Mouse (Mus musculus) erythroblast, embryonic 14.5 days (primary cell): Measurements from ENCODE around the gene Slc41a1. TPM values are rescaled to one million over a fixed set of nuclear protein-coding genes. Genes with fewer than 3 reads are reported as not detected.

Experiments
- H3K27me3 ChIP-seq: 2 replicates; pipeline ENCODE4 v1.6.1; 2012; ENCODE audit warnings: inconsistent platforms; ENCODE audit not compliant: control insufficient read depth
- H3K36me3 ChIP-seq: 2 replicates; pipeline ENCODE4 v1.6.1; 2012; ENCODE audit warnings: mild to moderate bottlenecking, inconsistent platforms; ENCODE audit not compliant: control insufficient read depth
- H3K4me1 ChIP-seq: 2 replicates; pipeline ENCODE4 v1.6.1; 2012; ENCODE audit warnings: inconsistent platforms; ENCODE audit not compliant: control insufficient read depth
- H3K4me3 ChIP-seq: replicated peaks from 2 replicates; pipeline ENCODE3; 2012; ENCODE audit warnings: moderate library complexity, mild to moderate bottlenecking, inconsistent platforms
- H3K9me3 ChIP-seq: 2 replicates; pipeline ENCODE4 v1.6.1; 2012; ENCODE audit warnings: low read length, inconsistent platforms, mixed read lengths; ENCODE audit not compliant: control insufficient read depth
- GATA1 ChIP-seq: IDR thresholded peaks from 2 replicates; pipeline ENCODE4 v1.6.1; 2012; ENCODE audit warnings: low read length, inconsistent platforms, mixed read lengths
- TAL1 ChIP-seq: IDR thresholded peaks from 3 replicates; pipeline ENCODE4 v1.6.1; 2012; ENCODE audit warnings: low read length, inconsistent platforms, mixed read lengths
- polyA plus RNA-seq: library from polyadenylated mRNA; stranded (reverse); fragments of >175 nt; gene quantifications from 2 replicates; pipeline ENCODE4 v1.2.3, GENCODE M21; 2012

Slc41a1 gene
- polyA plus RNA-seq, 1 experiment, result 0.17 TPM

- Histone ChIP-seq H3K4me3 (peak within 1 kb of the TSS; percentile 80), H3K36me3 (no peaks in the 10 kb centered on the region; the same call in 1 of the 2 replicates), H3K9me3 (no peaks in the 10 kb centered on the region), H3K27me3 (peaks cover 5% of the 10 kb centered on the region), H3K4me1 (peaks cover 13% of the 10 kb centered on the region)
- TF ChIP-seq GATA1 (no peak), TAL1 (no peak)
These were observed 40.0 kb downstream of the Slc41a1 start, which contains the start of gene Rab29 for GRCm38 (mm10) chr1:131867093-131867945. Rab29 (plus strand) TSS chr1:131867224.

GRCm38 (mm10) chr1:131867946-131868290 is 40.6 kb downstream of the Slc41a1 start:
- TF ChIP-seq TAL1 (no peak), GATA1 (no peak)
- Histone ChIP-seq H3K4me3 (peak overlapping the region; percentile 80), H3K4me1 (peaks cover 13% of the 10 kb centered on the region), H3K9me3 (no peaks in the 10 kb centered on the region), H3K27me3 (peaks cover 5% of the 10 kb centered on the region), H3K36me3 (no peaks in the 10 kb centered on the region; the same call in 1 of the 2 replicates)

GRCm38 (mm10) chr1:131869561-131869960 is 42.3 kb downstream of the Slc41a1 start:
- TF ChIP-seq GATA1 (no peak), TAL1 (no peak; the same call in 2 of the 3 replicates)
- no peak overlapping the region for H3K4me3 ChIP-seq
- H3K9me3 ChIP-seq, result no peaks in the 10 kb centered on the region
- no peaks in the 10 kb centered on the region; the same call in 1 of the 2 replicates for H3K36me3 ChIP-seq
- H3K27me3 ChIP-seq, result peaks cover 5% of the 10 kb centered on the region
- H3K4me1 ChIP-seq, result peaks cover 13% of the 10 kb centered on the region

- H3K36me3 ChIP-seq, result no peaks in the 10 kb centered on the region; the same call in 1 of the 2 replicates
- H3K9me3 ChIP-seq, result no peaks in the 10 kb centered on the region
- H3K4me3 ChIP-seq, result no peak overlapping the region
- peaks cover 2% of the 10 kb centered on the region for H3K27me3 ChIP-seq
- peaks cover 2% of the 10 kb centered on the region for H3K4me1 ChIP-seq
- no peak for TF ChIP-seq TAL1
- TF ChIP-seq GATA1, result no peak
These were observed 45.6 kb downstream of the Slc41a1 start for GRCm38 (mm10) chr1:131872856-131873255.

GRCm38 (mm10) chr1:131879816-131880215 is 52.5 kb downstream of the Slc41a1 start:
- Histone ChIP-seq H3K36me3 (no peaks in the 10 kb centered on the region), H3K4me1 (no peaks in the 10 kb centered on the region), H3K27me3 (0 out of 2 replicates have a peak, but pooled peaks cover 2% of the 10 kb centered on the region), H3K9me3 (no peaks in the 10 kb centered on the region), H3K4me3 (no peak overlapping the region)
- TF ChIP-seq TAL1 (no peak), GATA1 (no peak)

- TF ChIP-seq GATA1 (no peak), TAL1 (no peak)
- Histone ChIP-seq H3K9me3 (no peaks in the 10 kb centered on the region), H3K4me1 (no peaks in the 10 kb centered on the region), H3K27me3 (0 out of 2 replicates have a peak, but pooled peaks cover 2% of the 10 kb centered on the region), H3K4me3 (no peak overlapping the region), H3K36me3 (no peaks in the 10 kb centered on the region)
These were observed 55.5 kb downstream of the Slc41a1 start for GRCm38 (mm10) chr1:131882787-131883186.

- Histone ChIP-seq H3K36me3 (no peaks in the 10 kb centered on the region), H3K9me3 (no peaks in the 10 kb centered on the region), H3K27me3 (0 out of 2 replicates have a peak, but pooled peaks cover 2% of the 10 kb centered on the region), H3K4me1 (no peaks in the 10 kb centered on the region), H3K4me3 (no peak overlapping the region)
- TF ChIP-seq TAL1, result no peak
- TF ChIP-seq GATA1, result no peak
These were observed 58.9 kb downstream of the Slc41a1 start for GRCm38 (mm10) chr1:131886173-131886572.

- 0 out of 2 replicates have a peak, but pooled peaks cover 2% of the 10 kb centered on the region for H3K27me3 ChIP-seq
- TF ChIP-seq GATA1 (no peak), TAL1 (no peak)
- H3K36me3 ChIP-seq, result no peaks in the 10 kb centered on the region
These were observed 59.3 kb downstream of the Slc41a1 start for GRCm38 (mm10) chr1:131886641-131887040.

GRCm38 (mm10) chr1:131890043-131890658 is 62.9 kb downstream of the Slc41a1 start:
- TF ChIP-seq GATA1 (no peak), TAL1 (no peak)
- H3K36me3 ChIP-seq, result no peaks in the 10 kb centered on the region

More at GRCm38 (mm10) chr1:131886641-131887040, 59.3 kb downstream of the Slc41a1 start:
- Histone ChIP-seq H3K4me1 (no peaks in the 10 kb centered on the region), H3K9me3 (no peaks in the 10 kb centered on the region), H3K4me3 (no peak overlapping the region)

GRCm38 (mm10) chr1:131891436-131891835 is 64.1 kb downstream of the Slc41a1 start:
- peaks cover 6% of the 10 kb centered on the region for H3K27me3 ChIP-seq
- no peaks in the 10 kb centered on the region for H3K9me3 ChIP-seq
- TF ChIP-seq TAL1 (no peak), GATA1 (no peak)
- no peak overlapping the region for H3K4me3 ChIP-seq
- H3K36me3 ChIP-seq, result no peaks in the 10 kb centered on the region
- no peaks in the 10 kb centered on the region for H3K4me1 ChIP-seq

More at GRCm38 (mm10) chr1:131890043-131890658, 62.9 kb downstream of the Slc41a1 start:
- no peaks in the 10 kb centered on the region for H3K9me3 ChIP-seq
- no peaks in the 10 kb centered on the region for H3K4me1 ChIP-seq
- H3K4me3 ChIP-seq, result no peak overlapping the region
- H3K27me3 ChIP-seq, result no peaks in the 10 kb centered on the region

Other genes with a start within 250 kb of the Slc41a1 start
- not detected in 2 replicates for gene Avpr1b, start 228.3 kb upstream of the Slc41a1 start, polyA plus RNA-seq
- 13.6 and 33.2 TPM in 2 replicates for gene Ctse, start 189.2 kb upstream of the Slc41a1 start, polyA plus RNA-seq
- gene Rab7b, start 138.8 kb upstream of the Slc41a1 start, polyA plus RNA-seq, result not detected in 2 replicates
- not detected in 2 replicates for gene Slc26a9, start 83.5 kb upstream of the Slc41a1 start, polyA plus RNA-seq
- not detected in 2 replicates for gene Pm20d1, start 30.1 kb upstream of the Slc41a1 start, polyA plus RNA-seq
- 0.15 and 0.17 TPM in 2 replicates for gene Rab29, start 39.7 kb downstream of the Slc41a1 start, polyA plus RNA-seq
- 1.1 and 1.3 TPM in 2 replicates for gene Nucks1, start 83.0 kb downstream of the Slc41a1 start, polyA plus RNA-seq
- 0.02 and 0.03 TPM in 2 replicates for gene Slc45a3, start 135.5 kb downstream of the Slc41a1 start, polyA plus RNA-seq
- 0.15 and 0.38 TPM in 2 replicates for gene Elk4, start 180.1 kb downstream of the Slc41a1 start, polyA plus RNA-seq
- gene Mfsd4a, start 240.6 kb downstream of the Slc41a1 start, polyA plus RNA-seq, result not detected in 2 replicates